Mouse (Mus musculus) cerebellum, postnatal 36 days (tissue): ENCODE results near the gene Coa6.

Source experiments
- DNase-seq, 2 experiments: peaks; one replicate each; pipeline ENCODE4 v3.0.0; 2021 to 2022; ENCODE audit warnings: mixed read lengths in 2 of 2

The Coa6 gene

DNA sequence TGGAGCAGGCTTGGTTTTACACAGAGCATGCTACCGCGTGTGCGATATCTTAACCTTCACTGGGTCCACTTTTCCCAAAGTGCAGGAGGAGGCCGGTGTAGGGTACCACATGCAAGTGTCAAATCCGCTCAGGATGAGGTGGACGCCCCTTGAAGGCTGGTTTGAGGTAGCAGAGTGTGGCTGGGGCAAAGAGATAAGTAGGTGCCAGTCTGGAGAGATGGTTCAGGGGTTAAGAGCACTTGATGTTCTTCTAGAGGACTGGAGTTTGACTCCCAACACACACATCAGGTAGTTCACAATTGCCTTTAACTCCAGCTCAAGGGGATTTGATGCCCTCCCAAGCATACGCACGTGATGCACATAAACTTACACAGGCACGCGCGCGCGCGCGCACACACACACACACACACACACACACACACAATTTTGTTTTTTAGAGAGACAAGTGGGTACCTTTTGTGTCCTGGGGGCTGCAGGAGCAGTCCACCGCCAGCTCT, 51.5 kb downstream of the Coa6 start:
- DNase-seq, result no peak

DNA sequence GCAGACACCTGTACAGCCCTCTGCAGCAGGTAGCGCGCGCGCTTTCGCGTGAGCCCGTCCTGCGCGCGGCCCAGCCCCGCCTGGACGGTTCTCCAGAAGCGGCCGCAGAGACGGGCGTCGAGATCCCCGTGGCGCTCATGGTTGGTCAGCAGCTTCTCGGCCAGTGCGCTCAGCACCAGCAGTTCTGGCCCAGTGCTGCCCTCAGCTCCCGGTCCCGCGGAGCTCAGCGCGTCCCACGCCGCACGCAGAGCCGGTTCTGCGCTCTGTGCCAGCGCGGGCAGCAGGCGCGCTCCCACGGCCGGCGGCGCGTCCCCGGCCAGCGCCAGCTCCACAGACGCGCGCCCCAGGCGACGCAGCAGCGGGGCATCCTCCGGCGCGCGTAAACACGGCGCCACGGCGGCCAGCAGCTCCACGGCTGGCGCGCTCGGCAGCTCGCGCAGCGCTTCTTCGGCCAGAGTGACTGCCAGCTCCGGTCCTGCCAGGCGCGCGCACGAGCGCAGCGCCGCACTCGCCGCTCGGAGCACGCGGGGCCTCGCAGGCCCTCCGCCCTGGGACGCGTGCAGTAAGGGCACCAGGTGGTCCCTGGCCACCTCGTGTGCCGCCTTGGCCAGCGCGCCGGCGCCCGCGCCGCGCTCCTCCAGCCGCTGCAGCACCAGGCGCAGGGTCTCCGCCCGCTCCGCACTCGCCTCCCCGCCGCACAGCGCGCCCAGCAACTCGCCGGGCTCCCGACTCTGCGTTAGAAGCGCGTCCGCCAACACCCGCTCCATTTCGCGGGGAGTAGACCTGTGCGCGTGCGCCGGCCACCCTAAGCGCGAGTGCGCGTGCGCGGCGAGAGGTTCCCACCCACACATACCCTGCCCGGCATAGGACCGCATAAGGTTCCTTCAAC, 52.2 kb downstream of the Coa6 start, which contains the start of gene Tarbp1:
Tarbp1 (minus strand) TSS at position 767 of the 889 bp plus-strand sequence.
- peak; percentile 95 for DNase-seq
